Mouse (Mus musculus) hematopoietic multipotent progenitor cell, adult 10-12 weeks (in vitro differentiated cells): ENCODE results near the gene Scimp. TPM values are rescaled to one million over a fixed set of nuclear protein-coding genes. Genes with fewer than 3 reads are reported as not detected.

ENCODE experiments used
- polyA plus RNA-seq: library from polyadenylated mRNA; stranded (reverse); fragments of >175 nt; gene quantifications from 2 replicates; pipeline ENCODE4 v1.2.3, GENCODE M21; 2012; ENCODE audit warnings: low replicate concordance

The Scimp gene
- polyA plus RNA-seq: 4.7 and 5.1 TPM in 2 replicates

DNA sequence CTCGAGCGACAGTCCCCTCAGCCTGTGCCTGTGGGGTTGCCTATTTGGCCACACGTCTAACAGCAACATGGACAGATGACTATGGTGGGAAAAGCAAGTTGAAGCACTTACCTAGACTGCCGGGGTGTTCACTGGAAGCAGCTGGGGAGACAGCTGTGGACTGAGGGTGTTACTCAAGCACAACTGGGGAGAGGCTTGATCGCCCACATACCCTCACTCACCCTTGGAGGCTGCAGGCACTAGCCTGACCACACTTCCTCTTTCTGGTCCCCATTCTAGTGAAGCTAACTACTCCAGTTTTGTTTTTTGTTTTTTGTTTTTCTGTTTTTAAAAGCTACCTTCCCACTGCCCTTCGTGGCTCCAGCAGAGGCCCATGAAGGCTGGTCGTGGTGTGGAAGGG is at the start of gene Scimp:
Gene Scimp (minus strand): TSS at position 222 of the 400 bp plus-strand sequence.

DNA sequence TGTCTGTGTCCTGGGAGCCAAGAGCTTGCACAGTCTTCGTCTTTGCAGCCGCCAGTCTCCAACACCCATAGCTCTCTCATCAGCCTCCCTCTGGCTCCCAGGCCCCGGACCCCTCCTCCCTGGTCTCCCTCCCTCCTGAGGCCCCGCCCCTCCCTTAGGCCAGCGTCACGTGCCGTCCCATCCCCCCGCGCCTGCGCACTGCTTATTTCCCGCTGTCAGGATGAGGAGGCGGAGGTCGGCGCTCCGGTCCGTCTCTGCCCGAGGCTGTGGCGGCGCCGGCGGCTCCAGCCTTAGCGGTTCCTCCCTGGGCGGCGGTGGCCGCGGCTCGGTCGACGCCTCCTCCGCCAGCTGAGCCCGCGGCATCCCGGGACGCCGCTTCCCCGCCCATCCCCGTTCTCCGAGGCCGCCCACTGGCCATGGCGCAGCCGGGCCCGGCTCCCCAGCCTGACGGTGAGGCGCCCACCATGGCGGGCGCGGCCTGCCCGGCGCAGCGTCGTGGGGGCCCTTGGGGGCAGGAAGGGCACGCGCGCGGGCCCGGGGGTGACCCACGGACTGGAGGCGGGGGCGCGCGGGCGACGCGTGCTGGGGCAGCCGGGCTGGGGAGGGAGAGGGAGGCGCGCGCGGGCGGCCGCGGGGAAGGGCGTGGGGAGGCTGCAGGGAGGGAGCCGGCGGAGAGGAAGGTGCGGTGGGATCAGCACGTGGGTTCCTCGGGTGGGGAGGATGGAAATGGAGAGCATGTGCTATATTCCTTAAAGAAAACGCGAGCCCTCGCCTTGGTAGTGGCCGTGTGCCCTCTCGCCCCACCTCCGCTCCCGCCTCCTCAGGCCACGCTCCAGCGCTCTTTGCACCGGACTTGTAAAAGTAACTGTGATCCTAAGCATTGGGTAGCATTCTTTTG is 32.4 kb upstream of the Scimp start, which contains the start of gene Rabep1:
Gene Rabep1 (plus strand): TSS at position 220 of the 898 bp plus-strand sequence.

DNA sequence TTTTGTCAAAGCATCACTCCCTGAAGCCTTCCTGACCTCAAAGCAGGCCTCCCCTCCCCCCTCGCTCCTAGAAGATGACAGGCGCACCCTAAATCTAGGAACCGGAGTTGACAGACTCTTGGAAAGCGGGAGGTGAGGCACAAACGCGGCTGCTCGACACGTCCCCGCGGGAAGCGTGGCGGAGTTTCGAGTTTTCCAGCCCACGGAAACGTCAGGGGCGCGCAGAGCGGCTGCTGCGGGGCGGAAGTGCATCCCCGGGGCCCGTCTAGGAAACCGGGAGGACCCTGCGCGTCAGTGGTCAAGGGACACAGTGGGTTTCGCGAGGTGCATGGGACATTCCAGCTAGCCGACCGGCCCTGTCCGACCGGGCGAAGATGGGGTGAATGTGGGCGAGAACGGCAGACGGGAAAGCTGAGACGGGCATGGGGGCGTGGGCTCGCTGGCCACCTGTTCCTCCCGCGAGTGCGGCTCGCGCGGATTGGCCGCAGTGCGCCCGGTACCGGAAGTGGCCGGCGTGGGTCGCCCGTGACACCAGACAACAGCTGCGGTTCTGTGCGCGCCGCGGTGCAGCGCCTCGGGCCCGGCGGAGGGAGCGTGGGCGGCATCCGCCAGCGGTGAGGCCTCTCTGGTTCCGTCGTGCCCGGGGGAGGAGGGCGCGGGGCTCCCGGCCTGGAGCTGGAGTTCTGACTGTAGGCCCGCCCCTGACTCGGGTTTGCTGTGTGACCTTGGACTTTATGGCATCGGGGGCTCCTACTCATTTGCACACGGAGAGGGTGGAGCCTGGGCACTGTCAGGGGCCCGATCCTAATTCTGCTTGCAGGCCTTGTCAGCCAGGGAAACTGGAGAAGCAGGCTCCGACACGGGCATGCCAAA is 48.2 kb downstream of the Scimp start, which contains the start of gene Zfp3:
Gene Zfp3 (plus strand): TSS at position 274 of the 873 bp plus-strand sequence.

Other genes with a start within 250 kb of the Scimp start
- 149 and 293 TPM in 2 replicates for gene Mink1, start 249.7 kb downstream of the Scimp start, polyA plus RNA-seq
- gene 4930544D05Rik, start 196.7 kb downstream of the Scimp start, polyA plus RNA-seq: not detected in 2 replicates
- gene Chrne, start 193.4 kb downstream of the Scimp start, polyA plus RNA-seq: 0.98 and 1.9 TPM in 2 replicates
- gene Gp1ba, start 173.5 kb downstream of the Scimp start, polyA plus RNA-seq: 0.47 and 1.1 TPM in 2 replicates
- gene Rnf167, start 165.4 kb downstream of the Scimp start, polyA plus RNA-seq: 97.5 and 293 TPM in 2 replicates
- gene Slc25a11, start 165.1 kb downstream of the Scimp start, polyA plus RNA-seq: 60.4 and 82.0 TPM in 2 replicates
- 4,148 and 9,034 TPM in 2 replicates for gene Pfn1, start 157.9 kb downstream of the Scimp start, polyA plus RNA-seq
- gene Eno3, start 155.4 kb downstream of the Scimp start, polyA plus RNA-seq: 15.7 and 25.1 TPM in 2 replicates
- 87.8 and 103 TPM in 2 replicates for gene Spag7, start 143.2 kb downstream of the Scimp start, polyA plus RNA-seq
- 59.8 and 107 TPM in 2 replicates for gene Camta2, start 124.5 kb downstream of the Scimp start, polyA plus RNA-seq
- gene Inca1, start 112.4 kb downstream of the Scimp start, polyA plus RNA-seq: 0.36 and 0.41 TPM in 2 replicates
- 37.7 and 84.2 TPM in 2 replicates for gene Kif1c, start 112.0 kb downstream of the Scimp start, polyA plus RNA-seq
- gene Zfp3, start 48.4 kb downstream of the Scimp start, polyA plus RNA-seq: 3.1 and 3.2 TPM in 2 replicates
- gene Rabep1, start 32.2 kb upstream of the Scimp start, polyA plus RNA-seq: 15.9 and 45.8 TPM in 2 replicates
- 38.9 and 44.3 TPM in 2 replicates for gene Nup88, start 157.4 kb upstream of the Scimp start, polyA plus RNA-seq
- 3.2 and 15.4 TPM in 2 replicates for gene Rpain, start 157.6 kb upstream of the Scimp start, polyA plus RNA-seq
- gene C1qbp, start 170.4 kb upstream of the Scimp start, polyA plus RNA-seq: 97.3 and 201 TPM in 2 replicates
- gene Dhx33, start 191.9 kb upstream of the Scimp start, polyA plus RNA-seq: 6.2 and 10.4 TPM in 2 replicates
- gene Mis12, start 207.0 kb upstream of the Scimp start, polyA plus RNA-seq: 1.6 and 4.0 TPM in 2 replicates
- 18.2 and 50.7 TPM in 2 replicates for gene Derl2, start 207.3 kb upstream of the Scimp start, polyA plus RNA-seq
- 0.33 and 1.2 TPM in 2 replicates for gene 6330403K07Rik, start 220.9 kb upstream of the Scimp start, polyA plus RNA-seq